Comparison of ENCODE assay signal across 29 mouse cellular contexts in genomic region chr10:114200939-114201338, GRCm38 (mm10).
"Had no signal": no experiment of that assay in that cellular context is flagged by ENCODE, and none has a peak within 500 bp of the region (broad histone marks: within the 10 kb centered on the region; RNA-seq: fewer than 3 reads in every experiment).

No protein-coding gene starts in this region.

- DNase-seq: cerebellum, adult 2 months; cerebellum, adult 8-10 months; cerebellum, adult 9-10 months; cerebellum, adult 9-11 months; cerebellum, postnatal 10 days; cerebellum, postnatal 14 days; cerebellum, postnatal 25 days; cerebellum, postnatal 36 days; embryo, embryonic 11 days; forebrain, postnatal 0 days; gastrocnemius, adult 2 months; gastrocnemius, postnatal 10 days; gastrocnemius, postnatal 14 days; gastrocnemius, postnatal 25 days; gastrocnemius, postnatal 36 days; heart, adult 11 months; heart, adult 18-20 months; heart, adult 2 months had no signal

- ATAC-seq: forebrain, embryonic 13.5 days; forebrain, embryonic 14.5 days; forebrain, embryonic 16.5 days; forebrain, postnatal 0 days had no signal

- H3K4me3 ChIP-seq: embryonic facial prominence, embryonic 10.5 days; embryonic facial prominence, embryonic 12.5 days; embryonic facial prominence, embryonic 13.5 days; embryonic facial prominence, embryonic 15.5 days; erythroblast, embryonic 14.5 days; forebrain, embryonic 10.5 days; forebrain, embryonic 12.5 days; forebrain, embryonic 13.5 days; forebrain, embryonic 15.5 days; gastrocnemius, adult 2 months; heart, adult 2 months had no signal

- H3K36me3 ChIP-seq: embryonic facial prominence, embryonic 10.5 days; embryonic facial prominence, embryonic 12.5 days; embryonic facial prominence, embryonic 13.5 days; embryonic facial prominence, embryonic 15.5 days; forebrain, embryonic 10.5 days; forebrain, embryonic 12.5 days; forebrain, embryonic 15.5 days had no signal

- H3K9me3 ChIP-seq: embryonic facial prominence, embryonic 10.5 days; embryonic facial prominence, embryonic 12.5 days; embryonic facial prominence, embryonic 13.5 days; embryonic facial prominence, embryonic 15.5 days; forebrain, embryonic 10.5 days; forebrain, embryonic 12.5 days; forebrain, embryonic 13.5 days; forebrain, embryonic 15.5 days had no signal

- H3K9ac ChIP-seq: embryonic facial prominence, embryonic 12.5 days; embryonic facial prominence, embryonic 13.5 days; embryonic facial prominence, embryonic 15.5 days; forebrain, embryonic 12.5 days; forebrain, embryonic 13.5 days; forebrain, embryonic 15.5 days; forebrain, postnatal 0 days had no signal

- H3K4me1 ChIP-seq: embryonic facial prominence, embryonic 10.5 days; embryonic facial prominence, embryonic 12.5 days; embryonic facial prominence, embryonic 13.5 days; embryonic facial prominence, embryonic 15.5 days; forebrain, embryonic 13.5 days; forebrain, embryonic 15.5 days had no signal

- H3K27ac ChIP-seq: embryonic facial prominence, embryonic 10.5 days; embryonic facial prominence, embryonic 12.5 days; embryonic facial prominence, embryonic 13.5 days; embryonic facial prominence, embryonic 15.5 days; forebrain, embryonic 10.5 days; forebrain, embryonic 12.5 days; forebrain, embryonic 13.5 days; forebrain, embryonic 15.5 days; gastrocnemius, adult 2 months; heart, adult 2 months had no signal

- H3K4me2 ChIP-seq: embryonic facial prominence, embryonic 12.5 days; embryonic facial prominence, embryonic 13.5 days; embryonic facial prominence, embryonic 15.5 days; forebrain, embryonic 12.5 days; forebrain, embryonic 13.5 days; forebrain, embryonic 15.5 days had no signal

- H3K27me3 ChIP-seq: embryonic facial prominence, embryonic 12.5 days; embryonic facial prominence, embryonic 13.5 days; embryonic facial prominence, embryonic 15.5 days; forebrain, embryonic 12.5 days; forebrain, embryonic 13.5 days; forebrain, embryonic 15.5 days had no signal
